Mouse (Mus musculus) left cerebral cortex, adult 8-10 months (tissue): ENCODE measurements around the gene Arap1. TPM values are rescaled to one million over a fixed set of nuclear protein-coding genes. Genes with fewer than 3 reads are reported as not detected.
A peak's percentile ranks its signal among the peaks of the same experiment; 100 is the strongest.

Experiments
- DNase-seq, 2 experiments: peaks; one replicate each; pipeline ENCODE4 v3.0.0; 2022; ENCODE audit warnings: low spot score in 2 of 2
- total RNA-seq, 4 experiments: library from RNA; stranded (reverse); gene quantifications; 2 replicates each; pipeline ENCODE4 v1.2.4; 2022

Gene Arap1
- total RNA-seq, 4 experiments from 2014 or later: 19.6 to 32.5 (median 25.3) TPM

DNA sequence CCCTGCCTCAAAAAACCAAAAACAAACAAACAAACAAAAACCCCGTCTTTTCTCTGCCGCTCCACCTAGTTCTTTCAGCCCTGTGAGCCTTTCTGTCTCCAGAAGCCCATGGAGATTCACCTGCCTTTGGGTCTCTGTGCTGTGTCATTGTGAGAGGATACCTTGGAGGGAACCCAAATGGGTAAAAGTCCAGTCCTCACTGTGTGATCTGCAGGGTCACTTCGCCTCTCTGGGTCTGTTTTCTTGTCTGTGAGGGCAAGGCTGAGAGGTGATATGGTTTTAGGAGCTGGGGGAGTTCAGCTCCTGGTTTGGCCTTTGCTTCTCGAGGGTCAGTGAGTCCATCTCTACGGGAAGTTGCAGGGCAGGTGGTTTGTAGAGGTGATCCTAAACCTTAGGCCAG is 21.9 kb upstream of the Arap1 start:
- DNase-seq: no peak

DNA sequence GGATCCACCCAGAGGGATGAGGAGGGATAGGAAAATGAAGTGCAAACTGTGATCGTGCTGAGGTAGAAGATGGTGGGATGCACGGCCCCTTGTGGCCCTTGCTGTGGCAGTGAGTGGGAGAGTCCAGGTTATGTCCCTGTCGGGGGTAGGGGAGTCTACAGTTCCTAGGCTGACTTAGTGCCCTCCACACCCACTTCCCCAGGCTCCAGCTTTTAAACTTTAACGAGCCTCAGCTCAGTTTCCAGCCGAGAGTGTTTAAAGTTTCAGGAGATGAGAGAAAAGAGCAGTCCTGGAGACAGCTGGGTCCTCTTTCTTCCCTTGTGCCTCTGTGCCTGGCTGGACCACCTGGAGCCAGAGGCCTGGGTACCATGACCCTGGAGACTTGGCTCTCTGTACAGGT is 20.6 kb upstream of the Arap1 start:
- DNase-seq: no peak

DNA sequence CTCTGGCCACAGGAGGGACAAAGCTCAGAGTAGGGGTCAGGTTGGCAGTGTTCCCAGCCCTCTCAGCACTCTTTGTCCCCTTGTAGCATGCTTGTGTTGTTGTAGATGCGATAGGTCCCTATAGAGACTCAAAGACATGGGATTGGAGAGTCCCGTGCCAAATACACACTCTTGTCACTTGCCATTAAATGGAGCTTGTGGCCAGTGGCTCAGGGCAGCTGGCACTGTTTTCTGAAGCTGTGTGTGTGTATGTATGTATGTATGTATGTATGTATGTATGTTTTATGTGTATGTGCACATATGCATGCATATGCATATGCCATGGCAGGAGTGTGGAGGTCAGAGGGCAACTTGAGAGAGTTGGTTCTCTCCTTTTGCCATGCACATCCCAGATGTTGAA is 20.1 kb upstream of the Arap1 start:
- DNase-seq: no peak

DNA sequence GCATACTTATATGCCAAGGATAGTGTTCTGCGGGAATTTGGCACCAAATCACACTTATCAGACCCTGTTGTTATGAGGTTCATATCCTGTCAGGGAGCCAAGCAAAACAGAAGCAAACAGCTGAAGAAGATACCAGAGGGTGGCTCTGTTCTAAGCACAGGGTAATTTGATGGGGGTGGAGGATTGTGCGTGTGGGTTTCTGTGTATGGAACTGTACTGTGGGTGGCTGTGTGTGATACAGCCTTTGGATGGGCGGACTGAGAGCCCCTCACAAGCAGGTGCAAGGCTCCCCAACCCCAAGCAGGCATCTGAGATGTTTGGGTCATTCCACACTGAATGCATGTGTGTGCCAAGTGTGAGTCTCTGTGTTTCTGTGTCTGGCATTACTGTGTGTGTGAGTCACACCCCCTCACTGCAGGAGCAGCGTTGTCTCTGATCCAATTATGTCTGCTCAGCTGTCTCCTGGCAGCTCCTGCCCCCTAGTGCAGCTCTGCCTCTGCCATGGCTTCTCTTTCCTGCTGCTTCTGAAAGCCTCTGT is 19.2 kb upstream of the Arap1 start:
- peak; percentile 49 to 85 for DNase-seq

DNA sequence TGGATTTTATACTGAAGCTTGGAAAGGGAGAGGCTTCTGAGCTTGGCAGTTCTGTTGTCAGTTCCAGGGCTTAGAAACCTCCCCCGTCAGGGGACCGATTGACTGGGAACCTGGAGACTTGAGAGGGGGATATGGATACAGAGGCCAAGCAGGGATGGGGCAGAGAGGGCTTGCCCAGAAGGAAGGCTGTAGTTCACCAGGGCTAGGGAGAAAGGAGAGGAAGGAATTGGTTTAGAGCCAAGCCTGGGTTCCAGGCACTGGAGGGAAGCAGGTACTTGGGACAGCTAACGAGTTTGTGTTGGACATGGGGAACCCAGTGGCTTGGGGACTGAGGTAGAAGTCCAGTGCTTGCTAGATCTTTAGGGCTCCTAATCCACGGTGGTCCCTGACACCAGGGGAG is 18.3 kb upstream of the Arap1 start:
- DNase-seq: no peak

DNA sequence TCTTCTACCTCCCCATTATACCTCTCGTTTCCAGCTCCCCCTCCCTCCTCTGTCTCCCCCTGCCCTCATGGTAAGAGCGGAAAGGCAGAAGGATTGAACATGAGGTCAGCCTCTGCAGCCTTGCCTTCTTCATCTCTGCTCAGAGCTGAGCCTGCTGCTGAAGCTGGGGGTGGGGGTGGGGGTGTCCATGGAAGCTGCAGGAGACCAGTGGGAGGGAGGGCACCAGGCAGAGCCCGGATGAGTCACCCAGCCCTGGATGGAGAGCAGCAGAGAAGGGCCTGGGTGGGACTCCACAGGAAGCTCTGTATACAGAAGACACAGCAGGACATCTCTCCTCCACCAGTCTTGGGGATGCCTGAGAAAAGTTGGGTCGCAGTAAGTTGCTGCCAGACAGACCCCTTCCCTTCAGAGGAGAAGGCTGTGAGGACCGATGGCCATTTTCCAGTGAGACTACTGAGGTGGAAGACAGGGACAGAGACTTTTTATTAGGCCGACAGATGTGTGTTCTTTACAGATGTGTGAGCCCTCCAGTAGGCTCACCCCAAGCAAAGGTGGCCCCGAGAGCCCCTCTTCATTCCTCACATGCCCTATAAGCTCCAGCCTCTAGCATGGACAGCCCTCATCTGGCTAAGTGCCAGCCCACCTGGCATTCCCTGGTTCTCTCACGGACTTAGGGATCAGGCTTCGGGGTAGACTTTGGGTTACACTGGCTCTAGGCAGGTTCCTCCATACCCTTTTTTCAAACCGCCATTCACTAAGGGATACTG is 17.6 kb upstream of the Arap1 start:
- DNase-seq: no peak

DNA sequence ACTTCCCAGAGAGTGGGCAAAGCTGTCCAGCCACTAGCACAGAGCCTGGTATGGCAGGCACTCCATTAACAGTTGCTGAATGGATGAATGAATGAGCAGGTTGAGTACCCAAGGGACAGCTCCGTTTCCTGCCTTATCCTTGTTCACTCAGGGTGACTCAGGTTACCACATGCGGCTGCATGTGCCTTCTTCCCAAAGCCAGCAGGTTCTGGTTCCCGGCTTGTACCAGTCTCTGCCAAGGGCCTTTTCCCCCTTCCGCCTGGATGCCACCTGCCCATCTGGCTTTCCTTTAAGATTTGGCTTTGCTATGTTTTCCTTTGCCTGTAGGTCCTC is 17.1 kb upstream of the Arap1 start:
- no peak for DNase-seq

DNA sequence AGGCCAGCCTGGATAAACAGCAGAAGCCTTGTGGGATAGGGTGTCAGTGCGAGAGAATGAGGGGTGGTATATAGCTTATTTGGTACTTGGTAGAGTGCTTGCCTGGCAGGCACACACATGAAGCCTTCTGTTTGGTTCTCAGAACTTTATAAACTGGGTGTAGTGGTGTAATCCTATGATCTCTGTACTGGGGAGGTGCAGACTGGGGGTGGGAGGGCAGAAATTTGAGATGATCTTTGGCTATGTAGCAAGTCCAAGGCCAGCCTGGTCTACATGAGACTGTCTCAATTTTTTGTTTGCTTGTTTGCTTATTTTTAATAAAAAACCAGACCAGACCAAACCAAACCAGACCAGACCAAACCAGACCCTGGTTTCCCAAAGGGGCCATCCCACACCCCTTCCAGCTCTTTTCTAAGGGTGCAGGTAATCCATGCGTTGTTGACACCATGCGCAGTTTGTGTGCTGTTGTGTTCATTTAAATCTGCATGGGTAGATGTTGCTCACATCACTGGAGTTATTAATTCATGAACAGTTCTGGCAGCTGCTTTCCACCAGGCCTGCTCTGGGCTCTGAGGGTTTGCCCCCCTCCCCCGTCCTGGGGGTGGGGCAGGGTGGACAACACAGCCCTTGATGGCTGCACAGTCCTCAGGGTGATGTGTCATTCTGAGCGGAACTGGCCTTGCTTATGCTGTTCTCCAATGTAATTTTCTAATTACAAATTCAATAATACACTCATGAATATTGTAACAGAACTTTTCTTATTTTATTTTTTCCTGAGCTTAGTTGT is 15.6 kb upstream of the Arap1 start:
- DNase-seq: no peak

DNA sequence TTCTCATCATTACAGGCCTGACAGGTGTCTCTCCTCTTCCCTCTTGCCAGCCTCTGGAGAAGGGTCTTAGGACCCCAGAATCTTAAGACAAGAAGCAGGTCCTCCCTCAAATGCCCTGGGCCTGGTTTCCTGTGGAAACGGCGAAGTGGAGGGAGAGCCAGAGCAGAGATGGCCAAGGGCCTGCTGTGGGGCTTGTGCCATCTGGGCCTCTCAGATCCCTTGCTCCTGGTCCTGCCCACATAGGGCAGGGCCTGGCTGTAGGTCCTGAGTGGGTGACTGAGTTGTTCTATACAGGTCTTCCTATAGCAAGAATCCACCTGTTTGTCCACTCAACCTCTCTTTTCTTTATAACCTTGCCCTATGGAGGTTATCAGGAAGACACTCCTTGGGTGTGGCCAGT is 12.6 kb upstream of the Arap1 start:
- no peak for DNase-seq

DNA sequence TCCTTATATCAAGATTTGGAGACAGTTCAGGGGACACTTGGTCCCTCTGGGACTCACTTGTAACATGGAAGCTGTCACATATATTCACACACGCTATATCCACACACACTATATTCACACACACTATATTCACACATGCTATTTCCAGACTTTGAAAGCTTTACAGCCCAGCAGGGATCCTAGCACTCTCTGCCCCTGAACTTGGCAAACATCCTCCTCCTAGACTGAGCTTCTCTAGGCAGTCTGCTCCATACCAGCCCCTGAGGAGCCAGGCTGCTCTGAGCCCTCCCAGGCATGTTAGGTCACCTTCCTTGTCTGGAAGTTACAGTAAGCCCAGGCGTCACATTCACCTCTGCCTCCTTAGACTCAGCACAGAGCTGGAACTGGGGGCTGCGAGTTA is 11.2 kb upstream of the Arap1 start:
- no peak for DNase-seq

DNA sequence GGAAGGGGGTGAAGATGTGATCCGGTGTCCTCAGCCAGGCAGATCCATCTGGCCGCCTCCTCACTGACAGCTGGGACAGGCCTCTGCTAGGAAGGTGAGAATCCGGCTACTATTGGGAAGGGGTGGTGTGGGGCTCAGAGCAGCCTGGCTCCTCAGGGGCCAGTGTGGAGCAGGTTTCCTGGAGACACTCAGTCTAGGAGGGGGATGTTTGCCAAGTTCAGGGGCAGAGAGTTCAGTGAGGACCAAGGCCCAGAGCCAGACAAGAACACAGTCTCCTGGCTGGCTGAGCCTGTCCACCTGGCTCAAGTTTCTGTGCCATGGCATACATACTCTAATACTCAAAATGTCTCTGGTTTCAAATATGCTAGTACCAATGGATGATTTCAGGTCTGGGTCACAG is 10.5 kb upstream of the Arap1 start:
- no peak for DNase-seq

DNA sequence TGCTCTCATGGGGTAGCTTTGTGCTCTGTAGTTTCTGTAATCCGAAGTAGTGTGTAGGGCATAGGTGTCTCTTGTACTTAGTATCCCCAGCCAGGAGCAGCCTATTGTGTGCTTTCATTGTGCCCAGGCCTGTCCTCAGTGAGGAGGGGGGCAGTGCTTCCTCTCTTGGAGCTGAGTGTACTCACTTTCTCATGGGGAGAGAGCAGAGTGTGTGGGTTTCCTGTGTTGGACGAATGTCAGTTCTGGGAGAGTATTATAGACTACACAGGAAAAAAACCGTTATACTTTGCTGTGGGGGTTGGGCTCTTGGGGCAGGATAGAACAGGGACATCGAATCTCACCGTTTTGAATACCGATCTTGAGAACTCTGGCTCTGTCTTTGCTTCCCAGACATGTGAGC is 6.5 kb upstream of the Arap1 start:
- no peak for DNase-seq

DNA sequence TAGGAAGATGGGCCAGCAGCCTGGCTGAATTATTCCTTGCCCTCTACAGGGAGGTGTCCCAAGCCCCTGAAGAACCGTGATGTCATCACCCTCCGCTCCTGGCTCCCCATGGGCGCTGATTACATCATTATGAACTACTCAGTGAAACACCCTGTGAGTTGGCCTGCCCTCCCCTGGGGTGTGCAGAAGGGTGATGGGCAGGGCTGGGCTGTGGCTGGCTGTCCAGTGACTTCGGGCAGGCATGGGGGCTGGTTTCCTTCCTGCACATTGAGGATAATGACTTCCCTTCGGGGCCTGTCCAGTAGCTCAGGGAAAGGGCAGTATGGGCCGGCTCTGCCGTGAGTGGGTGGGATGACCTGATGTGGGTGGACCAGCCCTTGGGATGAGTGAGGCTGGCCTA is 4.7 kb upstream of the Arap1 start:
- no peak for DNase-seq

DNA sequence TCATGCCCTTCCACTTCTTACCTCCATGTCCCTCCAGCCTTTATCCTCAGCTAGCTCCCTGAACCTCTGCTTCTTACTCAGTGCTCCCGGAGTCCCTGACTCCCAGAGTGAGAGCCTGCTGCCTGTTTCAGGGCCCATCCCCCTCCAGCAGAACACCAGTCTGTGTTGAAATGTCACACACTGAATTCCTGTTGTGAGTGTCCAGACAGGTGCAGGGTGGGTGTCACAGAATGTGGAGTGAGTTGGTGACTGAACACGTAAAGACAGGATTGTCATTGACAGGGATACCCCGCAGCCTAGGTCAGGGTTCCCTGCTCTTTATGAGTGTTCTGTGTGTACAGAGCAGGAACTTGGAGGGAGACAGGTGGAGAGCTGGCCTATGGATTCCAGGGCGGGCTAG is 3.0 kb upstream of the Arap1 start:
- no peak for DNase-seq

DNA sequence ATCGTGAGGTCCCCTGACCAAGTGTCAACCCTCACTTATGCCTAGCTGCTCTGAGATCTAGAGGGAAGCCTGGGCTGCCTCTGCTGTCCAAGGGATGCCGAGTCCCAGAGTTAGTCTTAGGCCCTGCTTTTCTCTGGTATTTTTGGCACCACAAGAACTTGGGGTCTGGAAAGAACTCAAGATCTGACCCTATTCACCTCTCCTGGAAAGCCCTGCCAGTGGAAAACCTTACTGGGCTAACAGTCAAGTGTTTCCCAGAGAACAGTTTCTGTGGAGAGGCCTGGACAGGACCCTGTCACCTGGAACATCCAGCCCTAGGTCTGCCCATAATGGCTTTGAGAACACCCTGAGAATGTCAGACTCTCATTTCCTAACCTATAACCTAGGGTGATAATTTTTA is 876 bp upstream of the Arap1 start:
- DNase-seq: no peak

DNA sequence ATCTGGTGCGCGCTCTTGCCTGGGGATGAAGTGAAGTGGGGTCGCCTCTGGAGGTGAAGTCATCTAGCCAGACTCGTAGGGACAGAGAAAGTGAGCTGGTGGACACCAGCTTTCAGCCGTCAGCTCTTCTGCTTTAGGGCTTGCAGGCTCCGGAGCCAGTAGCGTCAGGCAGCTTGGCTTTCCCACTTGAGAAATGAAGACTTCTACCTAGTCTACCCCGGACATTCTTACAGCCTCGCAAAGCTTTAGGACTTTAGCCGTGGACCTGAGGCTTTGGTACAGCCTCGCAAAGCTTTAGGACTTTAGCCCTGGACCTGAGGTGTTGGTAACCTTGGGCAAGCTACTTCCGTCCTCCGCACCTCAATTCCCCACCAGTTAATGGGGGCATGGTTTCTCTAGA is 445 bp downstream of the Arap1 start:
- no peak for DNase-seq

DNA sequence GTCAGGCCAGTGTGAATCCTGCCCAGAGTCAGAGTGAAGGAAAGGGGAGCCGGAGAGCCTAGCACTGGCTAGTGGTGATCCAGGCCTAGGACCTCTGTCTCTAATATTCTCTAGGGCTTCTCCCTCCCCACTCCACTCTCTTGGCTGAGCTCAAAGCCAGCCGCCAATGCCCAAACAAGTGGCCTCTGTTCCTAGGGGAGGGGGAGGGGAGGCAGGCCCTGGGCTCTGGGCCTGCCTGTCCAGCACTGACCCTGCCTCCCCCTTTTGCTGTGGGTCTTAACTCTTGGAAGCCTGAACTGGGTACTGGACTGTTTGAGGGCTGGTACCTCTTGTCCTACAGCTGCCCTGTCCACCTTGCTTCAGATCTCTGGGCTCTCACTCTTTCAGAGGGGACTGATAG is 2.0 kb downstream of the Arap1 start:
- DNase-seq: peak in 1 of 2 experiments; percentile 67

DNA sequence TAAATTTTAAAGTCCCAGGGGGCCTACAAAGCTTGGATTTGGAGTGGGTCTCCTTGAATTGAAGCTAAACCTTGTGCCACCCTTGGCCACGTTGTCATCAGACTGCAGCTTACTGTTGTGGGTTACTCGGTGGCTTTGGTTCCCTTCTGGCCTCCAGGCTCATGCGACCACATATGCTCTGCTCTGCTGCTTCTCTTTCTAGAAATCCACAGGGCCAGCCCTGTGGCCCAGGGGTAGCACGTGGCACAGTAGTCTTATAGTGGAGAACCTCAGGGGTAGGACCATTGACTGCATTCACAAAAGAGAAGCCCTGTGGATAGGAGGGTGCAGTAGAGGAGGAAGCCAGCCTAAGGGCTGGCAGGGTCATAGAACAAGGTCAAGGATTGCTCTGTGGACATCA is 4.5 kb downstream of the Arap1 start:
- DNase-seq: no peak

DNA sequence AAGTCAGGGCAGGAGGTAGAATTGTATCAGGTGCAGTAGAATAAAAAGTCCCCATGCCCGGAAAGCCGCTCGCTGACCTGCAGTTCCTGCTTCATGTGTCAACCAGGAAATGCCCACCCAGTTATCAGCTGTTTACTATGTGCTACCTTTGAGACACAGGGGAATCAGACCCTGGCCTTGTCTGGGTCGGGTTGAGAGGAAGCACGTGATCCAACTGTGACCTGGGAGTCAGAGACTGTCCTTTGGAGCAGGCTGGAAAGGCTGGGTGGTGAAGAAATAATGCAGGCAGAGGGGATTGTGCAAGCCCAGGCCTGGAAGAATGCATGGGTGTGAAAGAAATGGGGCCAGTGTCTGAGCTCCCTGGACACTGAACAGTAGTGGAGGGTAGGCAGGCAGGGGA is 6.6 kb downstream of the Arap1 start:
- no peak for DNase-seq

DNA sequence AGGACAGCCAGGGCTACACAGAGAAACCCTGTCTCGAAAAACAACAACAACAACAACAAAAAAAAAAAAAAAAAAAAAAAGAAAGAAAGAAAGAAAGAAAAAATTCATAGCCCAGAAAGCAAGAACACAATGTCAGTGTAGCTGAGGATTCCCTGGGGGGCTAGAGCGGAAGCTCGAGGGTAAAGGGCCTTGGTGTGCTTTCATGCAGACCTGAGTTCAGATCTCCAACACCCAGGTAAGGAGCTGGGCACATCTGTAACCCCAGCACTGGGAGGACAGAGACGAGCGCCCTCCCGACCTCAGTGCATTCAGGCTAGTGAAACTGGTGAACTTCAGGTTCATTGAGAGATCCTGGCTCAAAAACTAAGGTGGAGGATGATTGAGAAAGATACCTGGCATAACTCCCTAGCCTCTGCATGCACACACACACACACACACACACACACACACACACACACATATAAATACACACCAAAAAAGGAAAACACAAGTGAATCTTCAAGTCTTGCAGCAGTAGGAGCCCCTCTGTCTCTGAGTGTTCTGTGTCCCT is 7.8 kb downstream of the Arap1 start:
- no peak for DNase-seq

DNA sequence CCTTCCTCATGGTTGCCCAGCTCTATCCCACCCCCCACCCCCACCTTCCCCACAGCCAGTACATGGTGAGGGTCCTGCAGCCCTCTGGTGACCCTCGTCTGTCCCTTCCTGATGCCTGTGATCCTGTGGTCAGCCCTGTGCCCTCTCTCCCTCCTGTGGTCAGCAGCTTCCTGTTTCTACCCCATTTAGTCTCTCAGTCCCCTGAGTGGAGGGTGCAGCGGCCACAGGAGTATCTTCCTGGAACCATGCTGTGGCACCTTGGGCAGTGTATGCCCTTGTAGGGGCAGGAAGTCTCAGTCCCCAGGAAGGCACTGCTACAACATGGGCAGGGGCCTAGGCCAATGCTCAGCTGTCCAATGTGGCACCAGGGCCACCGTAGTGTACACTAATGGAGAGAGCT is 9.0 kb downstream of the Arap1 start:
- no peak for DNase-seq

DNA sequence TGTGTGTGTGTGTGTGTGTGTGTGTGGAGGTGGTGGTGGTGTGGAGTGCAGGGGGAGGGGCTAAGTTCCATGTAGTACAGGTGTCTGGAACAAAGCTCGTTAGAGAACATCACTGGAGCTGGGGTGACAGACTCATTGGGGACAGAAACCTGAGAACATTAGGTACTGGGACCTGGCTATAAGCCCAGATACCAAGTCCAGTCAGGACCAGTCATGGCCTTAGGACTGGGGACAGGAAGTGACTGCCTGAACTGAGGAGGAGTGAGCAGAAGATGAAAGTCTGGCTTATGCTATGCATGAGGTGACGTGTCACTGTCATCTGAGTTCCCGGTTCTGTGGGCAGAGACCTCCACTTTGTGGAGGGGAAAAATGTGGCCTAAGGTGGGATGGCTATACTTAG is 12.5 kb downstream of the Arap1 start:
- DNase-seq: no peak

DNA sequence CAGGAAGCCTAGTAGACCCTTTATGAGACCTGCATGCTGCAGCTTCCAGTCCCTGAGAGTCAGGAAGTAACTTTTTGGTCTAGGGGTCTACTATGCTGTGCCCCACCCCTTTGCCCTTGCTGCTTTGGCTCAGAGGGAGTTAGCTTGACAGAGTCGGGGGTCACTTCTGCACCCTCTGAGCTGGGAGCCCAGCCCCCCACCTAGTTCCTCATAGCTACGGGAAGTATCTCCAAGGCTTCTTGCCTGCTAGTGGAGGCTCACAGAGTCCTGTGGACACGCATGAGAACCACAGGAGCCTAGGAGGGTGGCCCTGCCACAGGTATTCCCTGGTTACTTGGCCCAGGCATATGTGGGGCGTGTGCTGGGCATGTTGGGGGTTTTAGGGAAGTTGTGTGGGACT is 13.2 kb downstream of the Arap1 start:
- no peak for DNase-seq
